Mouse (Mus musculus) adrenal gland, postnatal 25 days (tissue): Measurements from ENCODE around the gene Chrnb4. TPM values are rescaled to one million over a fixed set of nuclear protein-coding genes. Genes with fewer than 3 reads are reported as not detected.

Source experiments
- DNase-seq: peaks from one replicate; pipeline ENCODE4 v3.0.0; 2021; ENCODE audit warnings: mixed read lengths
- total RNA-seq: library from RNA; stranded (reverse); gene quantifications from 2 replicates; pipeline ENCODE4 v1.2.3, GENCODE M21; 2021

Chrnb4 gene
- total RNA-seq, 1 experiment from 2014 or later, result 6.2 TPM

DNA sequence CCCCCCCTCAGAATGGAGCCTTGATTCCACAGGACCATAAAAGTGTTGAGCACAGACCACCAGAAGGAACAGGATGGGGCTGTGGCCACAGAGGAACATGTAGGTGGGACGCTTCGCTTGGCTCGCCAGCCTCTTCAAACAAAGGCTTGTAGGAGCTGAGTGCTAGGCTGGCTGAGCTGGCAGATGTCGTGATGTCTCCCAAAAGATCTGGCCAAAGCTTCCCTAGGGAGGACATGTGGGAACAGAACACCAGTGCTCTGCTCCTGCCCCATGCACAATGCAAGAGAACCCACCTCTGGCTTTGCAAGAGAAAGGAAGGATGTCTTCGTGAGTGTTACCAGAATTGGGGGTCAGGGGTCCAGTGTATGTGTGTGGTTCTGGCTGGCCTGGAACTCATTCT, 25.3 kb downstream of the Chrnb4 start:
- DNase-seq, result no peak

DNA sequence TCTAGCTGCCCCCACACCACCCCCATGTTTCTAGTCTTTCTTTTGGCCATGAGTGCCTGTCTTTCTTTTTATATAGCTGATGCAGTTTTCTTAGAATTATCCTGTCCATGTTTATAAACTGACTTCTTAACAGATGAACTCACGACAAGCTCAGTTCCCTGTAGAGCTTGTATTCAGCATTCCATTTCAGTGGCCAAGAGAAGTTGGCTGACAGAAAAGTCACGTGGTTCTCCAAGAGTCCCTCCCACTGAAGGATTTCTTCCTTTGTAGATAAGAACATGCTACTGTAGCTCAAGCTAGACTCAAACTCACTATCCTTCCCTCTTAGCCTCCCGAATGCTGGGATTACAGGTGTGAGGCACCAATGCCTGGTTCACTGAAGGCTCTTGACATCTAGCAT, 31.7 kb downstream of the Chrnb4 start:
- DNase-seq, result no peak

DNA sequence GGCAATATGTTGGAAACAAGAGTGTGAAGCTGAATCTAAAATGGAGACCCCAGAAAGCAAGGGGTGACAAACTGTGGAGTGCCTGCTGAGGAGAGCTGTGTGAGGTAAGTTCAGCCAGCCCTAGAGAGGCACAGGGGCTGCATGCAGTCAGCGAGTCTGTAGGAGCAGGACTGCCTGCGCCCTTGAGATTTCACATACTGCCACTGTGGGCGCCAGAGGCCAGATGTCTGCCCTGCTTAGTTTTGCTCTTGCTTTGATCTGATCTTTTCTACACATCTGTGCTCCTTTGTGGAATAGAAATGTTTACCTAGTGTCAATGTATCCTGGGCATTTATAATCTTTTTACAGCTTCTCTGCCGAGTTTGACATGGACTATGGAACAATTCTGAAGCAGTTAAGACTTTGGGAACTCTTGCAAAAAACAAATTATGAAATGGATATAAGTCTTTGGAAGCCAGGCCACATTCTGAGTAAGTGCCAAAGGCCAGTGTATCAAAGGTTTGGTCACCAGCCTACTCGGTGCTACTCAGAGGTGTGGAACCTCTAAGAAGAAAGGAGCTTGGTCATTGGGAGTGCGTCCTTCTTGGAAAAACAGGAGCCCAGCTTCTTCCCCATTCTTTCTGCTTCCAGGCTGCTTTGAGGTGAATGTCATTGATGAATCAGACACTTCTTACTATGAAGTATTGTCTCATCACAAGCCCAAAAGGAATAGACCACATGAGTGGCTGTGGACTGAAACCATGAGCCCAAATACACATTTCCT, 37.8 kb downstream of the Chrnb4 start:
- no peak for DNase-seq

DNA sequence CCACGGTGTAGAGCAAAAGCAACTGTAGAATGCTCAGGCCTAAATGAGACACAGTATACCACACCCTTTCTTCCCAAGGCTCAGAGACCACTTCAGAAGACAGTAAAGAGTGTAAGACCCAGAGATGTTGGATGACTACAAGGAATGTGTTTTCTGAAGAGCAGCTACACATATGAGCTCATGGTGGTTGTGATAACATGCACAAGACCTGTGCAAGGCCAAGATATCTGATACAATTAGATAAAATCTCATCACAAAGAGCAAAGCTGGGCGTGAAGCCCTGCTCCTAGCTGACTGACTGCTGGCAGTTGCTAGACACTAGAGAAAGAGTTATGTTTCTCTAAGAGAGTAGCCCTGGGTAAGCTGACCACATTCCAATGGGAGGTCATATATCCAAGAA, 38.9 kb downstream of the Chrnb4 start:
- no peak for DNase-seq

DNA sequence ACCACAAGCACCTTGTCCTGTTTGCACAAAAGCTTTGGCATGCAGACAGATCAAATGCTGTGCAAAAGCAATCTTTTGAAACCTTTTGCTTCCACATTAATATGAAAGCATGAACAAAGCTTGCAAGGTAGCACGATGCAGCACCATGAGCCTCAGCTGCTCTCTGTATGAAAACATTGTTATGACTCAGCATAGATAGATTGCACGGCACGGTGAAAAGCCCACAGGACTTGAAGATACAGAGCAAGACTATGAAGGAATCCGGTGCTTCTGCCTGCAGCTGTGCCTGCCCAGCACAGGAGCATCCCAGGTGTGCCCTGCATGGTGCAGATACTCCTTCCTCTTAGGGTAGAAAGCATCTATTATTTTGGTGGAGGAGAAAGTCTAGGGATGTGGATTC, 45.0 kb downstream of the Chrnb4 start:
- no peak for DNase-seq

DNA sequence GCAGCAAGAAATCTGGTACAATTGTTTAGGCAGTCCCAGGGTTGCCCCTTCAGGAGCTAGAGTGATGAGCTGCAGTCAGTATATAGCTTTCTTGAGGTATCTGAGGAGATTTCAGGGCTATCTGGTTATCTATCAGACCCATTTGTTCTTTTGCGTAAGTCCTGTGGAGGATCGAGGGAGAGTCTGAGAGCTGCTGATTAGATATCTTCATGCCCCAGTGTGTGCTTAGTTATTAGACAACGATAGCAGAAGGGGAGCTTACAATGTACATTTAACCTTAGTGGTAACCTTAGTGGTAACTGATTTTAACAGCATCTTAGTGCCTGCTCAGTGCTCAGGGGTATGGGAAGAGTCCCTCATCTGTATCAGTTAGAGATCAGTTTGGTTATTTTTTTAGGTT, 52.9 kb downstream of the Chrnb4 start:
- DNase-seq, result no peak

DNA sequence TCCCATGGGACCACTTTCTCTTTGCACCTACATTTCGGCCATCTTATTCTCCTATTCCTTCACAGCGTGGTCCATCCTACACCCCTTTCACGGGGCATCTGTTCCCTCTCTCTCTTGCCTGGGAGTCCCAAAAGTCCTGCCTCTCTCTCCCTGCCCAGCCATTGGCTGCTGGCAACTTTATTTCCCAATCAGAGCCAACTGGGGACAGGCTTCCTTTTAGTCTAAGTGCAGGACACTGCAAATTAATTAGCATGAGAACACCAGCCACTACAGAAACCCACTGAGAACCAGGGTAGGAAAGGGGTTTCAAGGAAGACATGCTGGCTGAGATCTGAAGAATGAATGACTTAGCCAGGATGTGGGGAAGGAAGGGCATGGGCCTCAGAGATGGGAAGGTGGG, 54.2 kb downstream of the Chrnb4 start:
- DNase-seq, result no peak

DNA sequence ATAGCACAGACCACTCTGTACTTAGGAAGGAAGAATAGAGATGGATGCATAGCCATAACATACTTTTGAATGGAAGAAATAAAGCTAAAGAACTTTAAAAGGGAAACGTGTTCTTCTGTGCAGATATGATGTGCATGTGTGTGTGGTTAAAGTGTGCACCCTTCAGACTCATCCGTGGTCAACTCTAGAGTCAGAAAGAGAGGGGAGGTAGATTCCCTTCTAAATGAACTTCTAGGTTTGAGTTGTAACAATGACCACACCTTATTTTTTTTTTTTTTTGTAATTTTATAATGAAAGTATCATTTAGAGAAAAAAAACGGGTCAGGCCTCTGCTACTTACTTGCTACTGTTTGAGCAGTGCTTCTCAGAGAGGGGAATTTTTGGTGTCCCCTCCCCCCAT, 58.2 kb downstream of the Chrnb4 start:
- DNase-seq, result no peak

DNA sequence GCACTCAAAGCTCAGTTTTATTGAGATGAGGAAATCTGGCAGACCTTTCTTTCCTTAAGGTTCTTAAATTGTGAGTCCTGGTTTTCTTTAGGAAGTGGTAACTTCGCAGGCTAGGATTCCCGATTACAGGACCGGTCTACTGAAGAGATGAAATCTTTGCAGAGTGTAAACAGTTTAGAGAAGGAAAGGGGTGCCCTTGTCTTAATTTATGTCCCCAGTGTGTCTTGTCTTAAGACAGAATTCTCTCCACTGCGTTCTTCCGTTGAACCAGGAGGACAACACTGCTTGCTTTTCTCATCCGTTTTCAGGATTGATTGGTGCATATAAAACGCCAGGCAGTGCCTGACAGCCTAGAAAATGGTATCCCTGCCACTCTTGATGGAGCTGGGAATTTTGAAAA, 66.2 kb downstream of the Chrnb4 start:
- no peak for DNase-seq

DNA sequence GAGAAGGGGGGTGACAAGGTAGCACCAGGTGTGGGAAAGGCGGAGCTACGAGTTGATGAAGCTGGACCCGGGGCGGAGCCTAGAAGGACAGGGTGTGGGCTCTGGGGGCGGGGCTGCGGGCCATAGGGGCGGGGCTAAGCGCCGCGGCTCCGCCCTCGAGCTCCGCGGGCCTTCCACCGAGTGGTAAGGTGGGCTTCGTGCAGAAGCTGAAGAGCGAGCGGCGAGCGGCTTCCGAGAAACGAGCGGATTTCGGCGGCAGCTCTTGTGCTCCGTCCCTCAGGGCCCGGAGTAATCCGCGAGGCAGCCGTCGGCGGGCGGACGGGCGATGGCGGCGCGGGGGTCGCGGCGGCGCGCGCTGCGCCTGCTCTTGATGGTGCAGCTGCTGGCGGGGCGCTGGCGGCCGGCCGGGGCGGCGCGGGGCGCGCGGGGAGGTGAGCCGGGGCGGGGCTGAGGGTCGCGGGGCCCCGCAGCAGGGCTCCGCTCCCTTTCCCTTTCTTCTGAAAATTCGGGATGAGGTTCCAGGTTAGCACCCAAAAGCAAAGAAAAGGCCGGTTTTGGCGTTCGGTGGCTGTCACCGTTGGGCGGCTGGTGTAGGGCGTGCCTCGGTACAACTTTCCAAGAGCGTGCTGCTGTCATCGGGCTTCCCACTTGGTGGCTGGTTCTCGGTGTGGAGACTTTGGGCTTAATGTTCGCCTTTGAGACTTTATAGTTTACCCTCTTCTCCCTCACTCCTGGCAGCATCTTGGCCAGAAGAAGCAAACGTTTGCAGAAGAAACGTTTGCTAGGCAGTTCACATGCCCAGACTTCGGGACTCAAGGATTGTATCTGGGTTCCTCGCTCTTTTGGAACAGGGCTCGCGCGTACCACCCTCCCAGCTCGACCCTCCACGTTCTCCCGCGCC, 67.0 kb downstream of the Chrnb4 start:
- peak; percentile 33 for DNase-seq

DNA sequence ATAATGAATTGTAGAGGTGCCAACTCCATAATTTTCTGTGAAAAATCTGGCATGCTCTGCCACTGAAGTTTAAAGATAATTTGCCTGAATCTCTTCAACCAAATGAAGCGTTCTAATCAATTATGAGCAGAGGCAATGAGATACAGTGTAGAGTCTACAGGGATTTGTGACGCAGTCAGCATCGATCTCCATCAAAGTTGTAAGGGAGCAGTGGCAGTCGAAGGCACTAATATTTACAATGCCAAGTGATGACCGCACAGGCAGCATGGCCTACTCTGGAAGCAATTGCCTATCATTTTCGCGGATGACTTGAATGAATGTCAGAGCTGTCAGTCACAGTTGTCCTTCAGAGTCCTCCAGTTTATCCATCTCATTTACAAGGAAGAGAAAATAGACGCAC, 67.9 kb downstream of the Chrnb4 start, which contains the start of gene Chrna5:
Gene Chrna5, plus strand, starts transcription at position 207 of the 400 bp plus-strand sequence.
- DNase-seq, result no peak

Other genes starting within 250 kb of the Chrnb4 start
- 63.1 and 64.0 TPM in 2 replicates for gene Ireb2, start 185.0 kb downstream of the Chrnb4 start, total RNA-seq
- gene Hykk, start 131.5 kb downstream of the Chrnb4 start, total RNA-seq, result 2.4 and 2.5 TPM in 2 replicates
- gene Psma4, start 98.0 kb downstream of the Chrnb4 start, total RNA-seq, result 202 and 203 TPM in 2 replicates
- gene AY074887, start 97.8 kb downstream of the Chrnb4 start, total RNA-seq, result not detected in 2 replicates
- gene Chrna5, start 67.9 kb downstream of the Chrnb4 start, total RNA-seq, result 0.86 and 0.88 TPM in 2 replicates
- gene Chrna3, start 22.2 kb downstream of the Chrnb4 start, total RNA-seq, result 7.4 and 11.2 TPM in 2 replicates
- 54.8 and 57.1 TPM in 2 replicates for gene Ube2q2, start 100.1 kb upstream of the Chrnb4 start, total RNA-seq
- 39.4 and 40.0 TPM in 2 replicates for gene Fbxo22, start 160.1 kb upstream of the Chrnb4 start, total RNA-seq